Mouse (Mus musculus) CD4-positive, CD25-positive, alpha-beta regulatory T cell, adult 4 months (primary cell): Measurements from ENCODE around the gene Olfr820. TPM values are rescaled to one million over a fixed set of nuclear protein-coding genes. Genes with fewer than 3 reads are reported as not detected.
"Not testable (repeated sequence)": the region's sequence is repeated elsewhere in the genome, so short reads cannot be mapped to it uniquely, and the experiment has no call there.

Source experiments
- ATAC-seq: one replicate; pipeline ENCODE4 v1.8.0; 2017
- polyA plus RNA-seq, 2 experiments: library from polyadenylated mRNA; unstranded; fragments of 100-300 nt; shearing (Covaris generic); gene quantifications; one replicate each; pipeline ENCODE4 v1.2.1; 2017

Olfr820 gene
- polyA plus RNA-seq, result not detected

GRCm38 (mm10) chr10:130012321-130012720 is at the start of gene Olfr820:
Gene Olfr820, plus strand, starts transcription at chr10:130012621.
- ATAC-seq, result no peak

GRCm38 (mm10) chr10:129966232-129966631 is 46.2 kb upstream of the Olfr820 start:
- peak; percentile 32 for ATAC-seq

- ATAC-seq, result not testable (repeated sequence)
Observed at GRCm38 (mm10) chr10:129967166-129967565, 45.3 kb upstream of the Olfr820 start, which contains the start of gene Olfr819. Gene Olfr819, minus strand, starts transcription at chr10:129967266.

- ATAC-seq, result not testable (repeated sequence)
Observed at GRCm38 (mm10) chr10:129972994-129973393, 39.4 kb upstream of the Olfr820 start.

- ATAC-seq, result not testable (repeated sequence)
Observed at GRCm38 (mm10) chr10:129976040-129976439, 36.4 kb upstream of the Olfr820 start, which contains the start of gene Olfr247. Gene Olfr247, minus strand, starts transcription at chr10:129976140.

DNA sequence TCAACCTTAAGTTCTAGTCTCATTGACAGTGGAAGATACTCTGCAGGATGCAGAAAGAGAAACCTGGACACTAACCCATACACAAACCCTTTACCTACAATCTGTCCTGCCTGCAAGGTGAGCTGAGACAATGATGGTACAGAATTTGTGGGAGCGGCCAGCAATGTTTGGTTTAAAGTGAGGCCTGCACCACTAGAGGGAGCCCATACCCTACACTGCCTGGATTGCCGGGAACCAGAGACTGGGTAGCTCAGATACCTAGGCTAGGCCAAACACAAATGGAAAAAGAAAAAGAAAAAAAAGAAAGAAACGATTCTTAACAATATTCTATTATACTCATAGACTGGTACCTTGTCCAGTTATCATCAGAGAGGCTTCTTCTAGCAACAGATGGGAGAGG is 30.6 kb upstream of the Olfr820 start:
- peak; percentile 26 for ATAC-seq

DNA sequence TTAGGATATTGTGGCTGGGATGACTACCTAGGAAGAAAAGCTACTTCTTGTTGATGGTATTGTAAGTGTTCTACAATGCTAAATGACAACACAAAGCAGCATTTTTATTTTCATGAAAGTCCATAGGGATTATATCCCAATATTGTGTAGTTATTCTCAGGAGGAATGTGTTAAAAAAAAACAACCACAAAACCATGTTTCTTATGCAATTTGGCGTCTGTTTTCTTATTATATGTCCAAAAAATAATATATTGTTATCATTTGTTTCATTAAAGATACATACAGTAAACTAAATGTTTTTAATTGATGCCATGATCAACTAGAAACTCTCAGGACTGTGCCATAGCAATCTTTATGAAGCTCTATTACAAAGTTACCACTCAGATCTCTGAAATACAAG is 27.5 kb upstream of the Olfr820 start, which contains the start of gene Gm10310:
TSS of gene Gm10310 (minus strand) at position 101 of the 400 bp plus-strand sequence.
- ATAC-seq, result not testable (repeated sequence)

DNA sequence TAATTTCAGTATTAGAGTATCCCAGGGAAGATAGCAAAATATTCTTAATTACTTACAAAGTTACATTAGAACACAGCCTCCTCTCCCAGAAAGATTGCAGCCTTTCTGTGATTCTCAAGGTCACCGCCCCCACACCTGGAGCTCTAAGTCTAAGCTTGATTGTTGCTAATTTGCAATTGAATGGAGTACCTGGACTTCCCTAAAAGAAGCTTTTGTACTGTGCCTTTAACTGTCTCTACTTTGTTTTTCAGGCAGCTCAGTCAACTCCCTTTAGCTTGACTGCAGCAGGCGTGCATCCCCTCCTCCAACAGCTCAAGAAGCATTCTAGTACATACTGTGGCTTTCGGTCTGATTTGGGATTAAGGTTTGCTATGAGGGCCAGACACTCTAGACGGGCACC is 8.3 kb upstream of the Olfr820 start:
- ATAC-seq, result not testable (repeated sequence)

DNA sequence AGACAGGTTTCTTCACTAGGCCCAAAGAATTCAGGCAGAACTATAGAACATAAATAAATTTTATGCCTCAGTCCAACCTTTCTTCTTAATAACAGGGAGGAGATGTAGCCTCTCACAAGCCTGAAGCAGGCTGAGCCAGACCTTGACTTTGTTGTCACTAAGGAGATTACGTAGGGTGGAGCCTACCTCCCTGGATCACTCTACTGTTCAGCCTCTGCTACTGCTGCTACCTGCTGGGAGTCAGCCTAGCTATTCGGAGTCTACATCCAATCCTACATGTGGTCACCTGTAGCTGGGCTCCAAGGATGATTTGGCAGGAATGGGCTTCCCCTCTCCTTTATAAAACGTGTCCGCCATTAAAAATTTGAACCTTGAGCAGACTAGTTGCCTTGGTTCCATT is 7.1 kb upstream of the Olfr820 start:
- ATAC-seq, result not testable (repeated sequence)

- no peak for ATAC-seq
Observed at GRCm38 (mm10) chr10:130030048-130030447, 17.6 kb downstream of the Olfr820 start, which contains the start of gene Olfr821. Gene Olfr821, plus strand, starts transcription at chr10:130030348.

DNA sequence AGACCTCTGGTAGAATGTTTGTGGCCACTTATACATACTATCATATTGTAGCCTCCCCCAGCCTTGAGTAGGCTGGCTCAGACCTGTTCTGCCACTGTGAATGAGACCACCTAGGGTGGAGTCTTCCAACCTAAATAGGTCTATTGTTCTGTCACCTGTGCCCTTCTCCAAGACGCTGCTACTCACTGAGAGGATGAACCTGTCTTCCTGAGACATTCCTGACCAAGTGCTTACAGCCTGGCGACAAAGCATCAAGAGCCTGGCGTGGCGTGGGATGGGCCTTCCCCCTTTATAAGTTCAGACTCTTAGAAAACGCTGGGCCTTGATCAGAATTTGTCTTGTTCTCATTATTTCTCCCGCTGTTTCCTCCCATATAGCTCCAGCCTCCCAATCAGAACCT is 24.7 kb downstream of the Olfr820 start:
- ATAC-seq, result no peak

Other genes with a start within 250 kb of the Olfr820 start
- not detected for gene Olfr808, start 247.1 kb upstream of the Olfr820 start, polyA plus RNA-seq
- not detected for gene Olfr809, start 238.0 kb upstream of the Olfr820 start, polyA plus RNA-seq
- gene Olfr810, start 217.7 kb upstream of the Olfr820 start, polyA plus RNA-seq, result not detected
- not detected for gene Olfr811, start 208.2 kb upstream of the Olfr820 start, polyA plus RNA-seq
- not detected for gene Olfr812, start 166.5 kb upstream of the Olfr820 start, polyA plus RNA-seq
- gene Olfr813, start 157.3 kb upstream of the Olfr820 start, polyA plus RNA-seq, result not detected
- under 1 TPM in 1 of 2 experiments, not detected in 1; 0.11 TPM for gene Olfr814, start 132.8 kb upstream of the Olfr820 start, polyA plus RNA-seq
- not detected for gene Olfr815, start 106.8 kb upstream of the Olfr820 start, polyA plus RNA-seq
- not detected for gene Olfr816, start 97.0 kb upstream of the Olfr820 start, polyA plus RNA-seq
- not detected for gene Olfr818, start 63.5 kb upstream of the Olfr820 start, polyA plus RNA-seq
- gene Olfr819, start 45.4 kb upstream of the Olfr820 start, polyA plus RNA-seq, result not detected
- not detected for gene Olfr247, start 36.5 kb upstream of the Olfr820 start, polyA plus RNA-seq
- under 1 TPM in 1 of 2 experiments, not detected in 1; 0.07 TPM for gene Gm10310, start 27.6 kb upstream of the Olfr820 start, polyA plus RNA-seq
- not detected for gene Olfr821, start 17.7 kb downstream of the Olfr820 start, polyA plus RNA-seq
- gene Olfr822, start 58.6 kb downstream of the Olfr820 start, polyA plus RNA-seq, result under 1 TPM in 1 of 2 experiments, not detected in 1; 0.12 TPM
- not detected for gene Olfr823, start 102.8 kb downstream of the Olfr820 start, polyA plus RNA-seq
- gene Olfr824, start 117.4 kb downstream of the Olfr820 start, polyA plus RNA-seq, result not detected
- gene Olfr825, start 154.1 kb downstream of the Olfr820 start, polyA plus RNA-seq, result not detected
- gene Olfr826, start 171.6 kb downstream of the Olfr820 start, polyA plus RNA-seq, result not detected
- not detected for gene Olfr827, start 201.8 kb downstream of the Olfr820 start, polyA plus RNA-seq